ENCODE assay signal across 15 mouse cellular contexts in genomic region chr16:17220127-17220733, GRCm38 (mm10). TPM values are rescaled to one million over a fixed set of nuclear protein-coding genes. Genes with fewer than 3 reads are reported as not detected.
A peak's percentile ranks its signal among the peaks of the same experiment; 100 is the strongest.
DNase-seq lines count a peak whose midpoint lies in the region; ATAC-seq and TF ChIP-seq lines count a peak whose summit lies in the region.
"Had no signal": no experiment of that assay in that cellular context is flagged by ENCODE, and none has a peak within 500 bp of the region (broad histone marks: within the 10 kb centered on the region; RNA-seq: fewer than 3 reads in every experiment).

No protein-coding gene starts in this region.

- no peak for DNase-seq in heart, postnatal 10 days
- no peak for DNase-seq in embryonic facial prominence, embryonic 10.5 days (ENCODE audit: low spot score)
- peak; percentile 56 for DNase-seq in liver, embryonic 13.5 days
- no peak for DNase-seq in left cerebral cortex, adult 11 months (ENCODE audit: low spot score)
- DNase-seq in right cerebral cortex, adult 18-20 months, result no peak
- no peak for DNase-seq in thymus, adult 18-20 months
- DNase-seq: cerebellum, adult 8-10 months; kidney, adult 18-20 months; kidney, postnatal 4 days had no signal

- no peaks in the 10 kb centered on the region for H3K36me3 ChIP-seq in heart, embryonic 11.5 days (ENCODE audit: control insufficient read depth, insufficient read depth, low read length)
- no peaks in the 10 kb centered on the region for H3K36me3 ChIP-seq in E14TG2a.4 (ENCODE audit: insufficient read depth, low read length)
- no peaks in the 10 kb centered on the region for H3K36me3 ChIP-seq in embryonic facial prominence, embryonic 10.5 days (replicated peaks)
- H3K36me3 ChIP-seq in liver, embryonic 13.5 days, result no peaks in the 10 kb centered on the region
- H3K36me3 ChIP-seq: midbrain, embryonic 12.5 days had no signal

- TF ChIP-seq CTCF in E14TG2a.4 (conservative IDR thresholded peaks at IDR 0.05; ENCODE audit: low read length), result no peak

- ATAC-seq in heart, embryonic 11.5 days (replicated peaks; ENCODE audit: insufficient number of reproducible peaks, low FRiP score, low TSS enrichment), result peak; percentile 36; the same call in 1 of the 2 replicates
- ATAC-seq in liver, embryonic 13.5 days (ENCODE audit: low read depth), result no peak
- ATAC-seq: Patski had no signal

- no peak overlapping the region; the same call in 1 of the 2 replicates for H3K4me2 ChIP-seq in heart, embryonic 11.5 days
- H3K4me2 ChIP-seq in liver, embryonic 13.5 days, result peak overlapping the region; percentile 16
- H3K4me2 ChIP-seq: midbrain, embryonic 12.5 days had no signal

- H3K27ac ChIP-seq in heart, embryonic 11.5 days (ENCODE audit: low read depth, low read length), result peak overlapping the region; percentile 42
- H3K27ac ChIP-seq in embryonic facial prominence, embryonic 10.5 days (replicated peaks), result peak overlapping the region; percentile 44; the same call in 1 of the 2 replicates
- 0 out of 2 replicates have a peak overlapping the region, but pooled peaks have one; percentile 9 for H3K27ac ChIP-seq in liver, embryonic 13.5 days
- H3K27ac ChIP-seq: left cerebral cortex, adult 2 months; midbrain, embryonic 12.5 days had no signal

- H3K9me3 ChIP-seq in heart, embryonic 11.5 days (replicated peaks; ENCODE audit: control insufficient read depth, low read length), result no peaks in the 10 kb centered on the region
- no peaks in the 10 kb centered on the region for H3K9me3 ChIP-seq in E14TG2a.4 (ENCODE audit: low read length)
- H3K9me3 ChIP-seq in embryonic facial prominence, embryonic 10.5 days, result no peaks in the 10 kb centered on the region
- H3K9me3 ChIP-seq in liver, embryonic 13.5 days (replicated peaks), result no peaks in the 10 kb centered on the region
- H3K9me3 ChIP-seq: midbrain, embryonic 12.5 days had no signal

- H3K4me1 ChIP-seq in heart, embryonic 11.5 days (ENCODE audit: control insufficient read depth, insufficient read depth, low read length), result peaks cover 10% of the 10 kb centered on the region
- H3K4me1 ChIP-seq in E14TG2a.4 (replicated peaks; ENCODE audit: low read depth, low read length), result peaks cover 73% of the 10 kb centered on the region
- peaks cover 12% of the 10 kb centered on the region for H3K4me1 ChIP-seq in embryonic facial prominence, embryonic 10.5 days
- H3K4me1 ChIP-seq in liver, embryonic 13.5 days (replicated peaks), result peaks cover 24% of the 10 kb centered on the region
- H3K4me1 ChIP-seq: midbrain, embryonic 12.5 days had no signal

- intact Hi-C loops in heart, postnatal 10 days (cut with DNase I), result no loop called here

- H3K27me3 ChIP-seq in heart, embryonic 11.5 days (ENCODE audit: control insufficient read depth, insufficient read depth, low read length), result no peaks in the 10 kb centered on the region
- H3K27me3 ChIP-seq in E14TG2a.4 (ENCODE audit: insufficient read depth, low read length), result no peaks in the 10 kb centered on the region
- H3K27me3 ChIP-seq in embryonic facial prominence, embryonic 10.5 days (replicated peaks; ENCODE audit: low read depth, poor library complexity, severe bottlenecking), result no peaks in the 10 kb centered on the region
- H3K27me3 ChIP-seq in liver, embryonic 13.5 days, result no peaks in the 10 kb centered on the region
- H3K27me3 ChIP-seq: midbrain, embryonic 12.5 days; Patski had no signal

- H3K9ac ChIP-seq in heart, embryonic 11.5 days (ENCODE audit: low read depth, low read length), result 0 out of 2 replicates have a peak overlapping the region, but pooled peaks have one; percentile 18
- 0 out of 2 replicates have a peak overlapping the region, but pooled peaks have one; percentile 13 for H3K9ac ChIP-seq in liver, embryonic 13.5 days
- H3K9ac ChIP-seq: midbrain, embryonic 12.5 days had no signal

- 13% methylated on average over 7 of the region's 7 CpGs for WGBS in heart, embryonic 11.5 days (ENCODE audit: insufficient replicate concordance)
- 30% methylated on average over 7 of the region's 7 CpGs for WGBS in embryonic facial prominence, embryonic 10.5 days
- 16% methylated on average over 7 of the region's 7 CpGs for WGBS in liver, embryonic 13.5 days (ENCODE audit: insufficient replicate concordance)

- H3K4me3 ChIP-seq in heart, embryonic 11.5 days (ENCODE audit: low read depth, low read length), result no peak overlapping the region; the same call in 1 of the 2 replicates
- peak overlapping the region; percentile 46 for H3K4me3 ChIP-seq in E14TG2a.4 (replicated peaks; ENCODE audit: low read length)
- H3K4me3 ChIP-seq in embryonic facial prominence, embryonic 10.5 days, result no peak overlapping the region
- no peak overlapping the region for H3K4me3 ChIP-seq in liver, embryonic 13.5 days (replicated peaks)
- H3K4me3 ChIP-seq: left cerebral cortex, adult 2 months; midbrain, embryonic 12.5 days; myocyte had no signal

RNA-seq across cellular contexts. Expression of gene Rimbp3, which starts 11.8 kb away (rescaled TPM):
- polyA plus RNA-seq in heart, embryonic 11.5 days (2014; fragmentation: Nextera tagmentation; extraction: Ambion mirVana), result 0.04 and 0.34 TPM in 2 replicates
- total RNA-seq in heart, postnatal 10 days (2021), result under 1 TPM; 0.19 to 0.27 TPM
- polyA plus RNA-seq in embryonic facial prominence, embryonic 10.5 days (2016; fragmentation: Nextera tagmentation; extraction: Ambion mirVana), result 0.70 and 0.79 TPM in 2 replicates
- 0.12 and 0.14 TPM in 2 replicates for polyA plus RNA-seq in liver, embryonic 13.5 days (2015; fragmentation: Nextera tagmentation; extraction: Ambion mirVana)

RNA-seq across cellular contexts. Expression of gene Hic2, which starts 13.1 kb away (rescaled TPM):
- polyA plus RNA-seq in heart, embryonic 11.5 days (2014; fragmentation: Nextera tagmentation; extraction: Ambion mirVana), result 4.5 and 4.8 TPM in 2 replicates
- 1 to 10 TPM; 3.7 to 4.1 TPM for total RNA-seq in heart, postnatal 10 days (2021)
- 17.0 and 17.1 TPM in 2 replicates for polyA plus RNA-seq in embryonic facial prominence, embryonic 10.5 days (2016; fragmentation: Nextera tagmentation; extraction: Ambion mirVana)
- polyA plus RNA-seq in liver, embryonic 13.5 days (2015; fragmentation: Nextera tagmentation; extraction: Ambion mirVana), result 2.9 and 3.2 TPM in 2 replicates

RNA-seq across cellular contexts. Expression of gene Ube2l3, which starts 17.8 kb away (rescaled TPM):
- polyA plus RNA-seq in heart, embryonic 11.5 days (2014; fragmentation: Nextera tagmentation; extraction: Ambion mirVana), result 313 and 328 TPM in 2 replicates
- 100 to 1,000 TPM; 133 to 137 TPM for total RNA-seq in heart, postnatal 10 days (2021)
- polyA plus RNA-seq in embryonic facial prominence, embryonic 10.5 days (2016; fragmentation: Nextera tagmentation; extraction: Ambion mirVana), result 410 and 436 TPM in 2 replicates
- 247 and 282 TPM in 2 replicates for polyA plus RNA-seq in liver, embryonic 13.5 days (2015; fragmentation: Nextera tagmentation; extraction: Ambion mirVana)

RNA-seq across cellular contexts. Expression of gene Tmem191c, which starts 55.6 kb away (rescaled TPM):
- polyA plus RNA-seq in heart, embryonic 11.5 days (2014; fragmentation: Nextera tagmentation; extraction: Ambion mirVana), result 4.9 and 7.1 TPM in 2 replicates
- 1 to 10 TPM; 5.0 to 5.5 TPM for total RNA-seq in heart, postnatal 10 days (2021)
- 7.1 and 8.9 TPM in 2 replicates for polyA plus RNA-seq in embryonic facial prominence, embryonic 10.5 days (2016; fragmentation: Nextera tagmentation; extraction: Ambion mirVana)
- polyA plus RNA-seq in liver, embryonic 13.5 days (2015; fragmentation: Nextera tagmentation; extraction: Ambion mirVana), result 2.8 and 3.2 TPM in 2 replicates
